Mouse (Mus musculus) ovary, postnatal 14 days (tissue): Measurements from ENCODE around the gene Ctcf.

Source experiments
- DNase-seq: peaks from one replicate; pipeline ENCODE4 v3.0.0; 2022; ENCODE audit warnings: low spot score

Gene Ctcf

GRCm38 (mm10) chr8:105648929-105649328 lies 12.6 kb downstream of the Ctcf start:
- DNase-seq: no peak

GRCm38 (mm10) chr8:105657641-105658040 lies 21.3 kb downstream of the Ctcf start:
- DNase-seq: no peak

GRCm38 (mm10) chr8:105661167-105661566 lies 24.8 kb downstream of the Ctcf start:
- no peak for DNase-seq

- no peak for DNase-seq
Observed at GRCm38 (mm10) chr8:105677891-105678290, 41.5 kb downstream of the Ctcf start.

- no peak for DNase-seq
Observed at GRCm38 (mm10) chr8:105685325-105685724, 49.0 kb downstream of the Ctcf start.

GRCm38 (mm10) chr8:105685796-105686308 lies 49.5 kb downstream of the Ctcf start, which contains the start of gene Carmil2:
Carmil2 (plus strand) TSS chr8:105686274.
- DNase-seq: no peak

GRCm38 (mm10) chr8:105686551-105686950 lies 50.2 kb downstream of the Ctcf start:
- DNase-seq: no peak

- DNase-seq: no peak
Observed at GRCm38 (mm10) chr8:105687512-105687911, 51.1 kb downstream of the Ctcf start.

GRCm38 (mm10) chr8:105688242-105688752 lies 51.9 kb downstream of the Ctcf start:
- no peak for DNase-seq

- DNase-seq: no peak
Observed at GRCm38 (mm10) chr8:105689256-105689982, 53.1 kb downstream of the Ctcf start.

GRCm38 (mm10) chr8:105689983-105690360 lies 53.6 kb downstream of the Ctcf start:
- DNase-seq: no peak

- no peak for DNase-seq
Observed at GRCm38 (mm10) chr8:105690978-105691377, 54.6 kb downstream of the Ctcf start.

GRCm38 (mm10) chr8:105692449-105693182 lies 56.2 kb downstream of the Ctcf start:
- no peak for DNase-seq

GRCm38 (mm10) chr8:105693648-105694047 lies 57.3 kb downstream of the Ctcf start:
- peak; percentile 77 for DNase-seq

GRCm38 (mm10) chr8:105694051-105694799 lies 57.9 kb downstream of the Ctcf start:
- no peak for DNase-seq

GRCm38 (mm10) chr8:105695080-105695780 lies 58.9 kb downstream of the Ctcf start:
- DNase-seq: no peak

GRCm38 (mm10) chr8:105697196-105697780 lies 60.9 kb downstream of the Ctcf start:
- no peak for DNase-seq

GRCm38 (mm10) chr8:105698734-105699133 lies 62.4 kb downstream of the Ctcf start:
- no peak for DNase-seq

- DNase-seq: no peak
Observed at GRCm38 (mm10) chr8:105699488-105700215, 63.3 kb downstream of the Ctcf start.

GRCm38 (mm10) chr8:105700566-105700965 lies 64.2 kb downstream of the Ctcf start:
- no peak for DNase-seq
